Mouse (Mus musculus): ENCODE data around the gene Elp6. TPM values are rescaled to one million over a fixed set of nuclear protein-coding genes. Genes with fewer than 3 reads are reported as not detected.
A peak's percentile ranks its signal among the peaks of the same experiment; 100 is the strongest.

Gene Elp6
- 8.3 and 9.1 TPM in 2 replicates for polyA plus RNA-seq (2015; fragmentation: Nextera tagmentation; extraction: Ambion mirVana)

GRCm38 (mm10) chr9:110304969-110305651, at the start of gene Elp6:
Gene Elp6, plus strand, starts transcription at chr9:110305173.

GRCm38 (mm10) chr9:110333135-110333895, 28.3 kb downstream of the Elp6 start, which contains the start of gene Scap:
Gene Scap, plus strand, starts transcription at chr9:110333288.

Small RNA genes lying within 50 kb of the gene (microRNA-seq; reads per million reads assigned to microRNA genes)
- gene Mir6236, result 12.4 reads per million, percentile 21 among the genes with 10 or more reads in this experiment

Other genes with a start within 250 kb of the Elp6 start
- 31.0 and 33.7 TPM in 2 replicates for gene Smarcc1, start 187.5 kb upstream of the Elp6 start, polyA plus RNA-seq (2015; fragmentation: Nextera tagmentation; extraction: Ambion mirVana)
- 52.5 and 56.9 TPM in 2 replicates for gene Dhx30, start 187.3 kb upstream of the Elp6 start, polyA plus RNA-seq (2015; fragmentation: Nextera tagmentation; extraction: Ambion mirVana)
- 18.5 and 19.3 TPM in 2 replicates for gene Cspg5, start 61.4 kb upstream of the Elp6 start, polyA plus RNA-seq (2015; fragmentation: Nextera tagmentation; extraction: Ambion mirVana)
- gene Scap, start 28.1 kb downstream of the Elp6 start, polyA plus RNA-seq (2015; fragmentation: Nextera tagmentation; extraction: Ambion mirVana), result 23.5 and 25.2 TPM in 2 replicates
- 9.6 and 10.4 TPM in 2 replicates for gene Ptpn23, start 103.0 kb downstream of the Elp6 start, polyA plus RNA-seq (2015; fragmentation: Nextera tagmentation; extraction: Ambion mirVana)
- gene Ngp, start 114.6 kb downstream of the Elp6 start, polyA plus RNA-seq (2015; fragmentation: Nextera tagmentation; extraction: Ambion mirVana), result 1.5 and 6.6 TPM in 2 replicates
- gene Klhl18, start 171.5 kb downstream of the Elp6 start, polyA plus RNA-seq (2015; fragmentation: Nextera tagmentation; extraction: Ambion mirVana), result 6.9 and 8.8 TPM in 2 replicates
- gene Kif9, start 171.8 kb downstream of the Elp6 start, polyA plus RNA-seq (2015; fragmentation: Nextera tagmentation; extraction: Ambion mirVana), result 0.53 and 0.76 TPM in 2 replicates
- 14.8 and 17.2 TPM in 2 replicates for gene Setd2, start 227.4 kb downstream of the Elp6 start, polyA plus RNA-seq (2015; fragmentation: Nextera tagmentation; extraction: Ambion mirVana)